In genomic region chr14:14346813-14347100, GRCm38 (mm10) we compare ENCODE assay signal across 9 mouse cellular contexts. TPM values are rescaled to one million over a fixed set of nuclear protein-coding genes. Genes with fewer than 3 reads are reported as not detected.
DNase-seq lines count a peak whose midpoint lies in the region; ATAC-seq and TF ChIP-seq lines count a peak whose summit lies in the region.
"Had no signal": no experiment of that assay in that cellular context is flagged by ENCODE, and none has a peak within 500 bp of the region (broad histone marks: within the 10 kb centered on the region; RNA-seq: fewer than 3 reads in every experiment).

No protein-coding gene starts in this region.

- H3K27ac ChIP-seq in heart, embryonic 10.5 days, result peak overlapping the region; percentile 91
- no peak overlapping the region for H3K27ac ChIP-seq in forebrain, embryonic 14.5 days (ENCODE audit: low read depth, low read length)
- no peak overlapping the region for H3K27ac ChIP-seq in liver, embryonic 13.5 days

- 0 out of 2 replicates have a peak, but pooled peaks cover 3% of the 10 kb centered on the region for H3K4me1 ChIP-seq in heart, embryonic 10.5 days
- H3K4me1 ChIP-seq in forebrain, embryonic 14.5 days (ENCODE audit: control insufficient read depth, insufficient read depth, low read length), result no peaks in the 10 kb centered on the region
- peaks cover 13% of the 10 kb centered on the region for H3K4me1 ChIP-seq in liver, embryonic 13.5 days (replicated peaks)

- peak overlapping the region; percentile 75 for H3K4me3 ChIP-seq in heart, embryonic 10.5 days
- peak overlapping the region; percentile 38 for H3K4me3 ChIP-seq in C2C12 (ENCODE audit: insufficient read depth, poor library complexity, severe bottlenecking)
- H3K4me3 ChIP-seq in forebrain, embryonic 14.5 days (ENCODE audit: low read depth, low read length), result peak overlapping the region; percentile 60
- H3K4me3 ChIP-seq in liver, embryonic 13.5 days (replicated peaks), result peak overlapping the region; percentile 61

- no peak for TF ChIP-seq CTCF in C2C12 (IDR thresholded peaks at IDR 0.05; ENCODE audit: control insufficient read depth, insufficient read depth, insufficient read length)

- peak overlapping the region; percentile 64 for H3ac ChIP-seq in C2C12 (ENCODE audit: control insufficient read depth, insufficient read length, low read depth)

- no peak for DNase-seq in heart, embryonic 10.5 days (ENCODE audit: low spot score)
- no peak for DNase-seq in heart, postnatal 14 days
- DNase-seq in forebrain, embryonic 14.5 days (ENCODE audit: low spot score), result no peak
- DNase-seq in liver, embryonic 13.5 days, result no peak
- no peak for DNase-seq in retina, postnatal 1 day
- DNase-seq in gastrocnemius, adult 18-20 months (ENCODE audit: low spot score), result no peak

- H3K9ac ChIP-seq in forebrain, embryonic 14.5 days (ENCODE audit: low read length), result 0 out of 2 replicates have a peak overlapping the region, but pooled peaks have one; percentile 69
- no peak overlapping the region for H3K9ac ChIP-seq in liver, embryonic 13.5 days

- peaks cover 50% of the 10 kb centered on the region for H3K9me3 ChIP-seq in heart, embryonic 10.5 days
- peaks cover 28% of the 10 kb centered on the region for H3K9me3 ChIP-seq in forebrain, embryonic 14.5 days (replicated peaks; ENCODE audit: control insufficient read depth, low read length)
- H3K9me3 ChIP-seq in liver, embryonic 13.5 days (replicated peaks), result peaks cover 51% of the 10 kb centered on the region

- no peaks in the 10 kb centered on the region for H3K79me2 ChIP-seq in C2C12 (ENCODE audit: control insufficient read depth, insufficient read depth)

- intact Hi-C loops in heart, postnatal 14 days (cut with DNase I), result loop anchor here (10.0 kb wide), 1 partner anchor 358 kb away; the partner anchor contains the start of gene Slc4a7

- 26% methylated on average over 16 of the region's 16 CpGs for WGBS in heart, embryonic 10.5 days
- WGBS in forebrain, embryonic 14.5 days, result 29% methylated on average over 16 of the region's 16 CpGs
- 26% methylated on average over 16 of the region's 16 CpGs for WGBS in liver, embryonic 13.5 days (ENCODE audit: insufficient replicate concordance)

- H3K27me3 ChIP-seq in heart, embryonic 10.5 days (ENCODE audit: insufficient read depth, poor library complexity, severe bottlenecking), result no peaks in the 10 kb centered on the region
- no peaks in the 10 kb centered on the region for H3K27me3 ChIP-seq in C2C12 (ENCODE audit: control insufficient read depth, insufficient read depth, insufficient read length)
- no peaks in the 10 kb centered on the region for H3K27me3 ChIP-seq in forebrain, embryonic 14.5 days (replicated peaks; ENCODE audit: control insufficient read depth, insufficient read depth, low read length)
- H3K27me3 ChIP-seq in liver, embryonic 13.5 days, result no peaks in the 10 kb centered on the region
- H3K27me3 ChIP-seq: CH12.LX had no signal

- no peak; the same call in 1 of the 2 replicates for ATAC-seq in forebrain, embryonic 14.5 days
- peak; percentile 18; the same call in 1 of the 2 replicates for ATAC-seq in liver, embryonic 13.5 days (ENCODE audit: low read depth)
- no peak for ATAC-seq in erythroid progenitor cell, adult 5-6 weeks (replicated peaks; ENCODE audit: low FRiP score, poor library complexity, severe bottlenecking)

- no peaks in the 10 kb centered on the region for H3K79me3 ChIP-seq in C2C12 (ENCODE audit: low read depth)

- peak overlapping the region; percentile 71 for H3K4me2 ChIP-seq in forebrain, embryonic 14.5 days (ENCODE audit: low read length)
- peak overlapping the region; percentile 76 for H3K4me2 ChIP-seq in liver, embryonic 13.5 days

- H3K36me3 ChIP-seq in heart, embryonic 10.5 days, result peaks cover 44% of the 10 kb centered on the region
- H3K36me3 ChIP-seq in C2C12 (ENCODE audit: control insufficient read depth, insufficient read depth), result no peaks in the 10 kb centered on the region
- no peaks in the 10 kb centered on the region for H3K36me3 ChIP-seq in forebrain, embryonic 14.5 days (ENCODE audit: control insufficient read depth, insufficient read depth, low read length)
- H3K36me3 ChIP-seq in liver, embryonic 13.5 days, result peaks cover 30% of the 10 kb centered on the region

TF ChIP-seq in C2C12, 6 proteins besides CTCF, POLR2A, EP300 and RAD21:
- no peak for TF ChIP-seq CEBPB (IDR thresholded peaks at IDR 0.05; ENCODE audit: low read depth)
- TF ChIP-seq MYOG (IDR thresholded peaks at IDR 0.05; ENCODE audit: control insufficient read depth, extremely low read depth, insufficient read length), result no peak
- no peak for TF ChIP-seq USF1 (IDR thresholded peaks at IDR 0.05; ENCODE audit: low read depth)
- no peak for TF ChIP-seq MYOD1 (IDR thresholded peaks at IDR 0.05; ENCODE audit: control insufficient read depth, insufficient read length, low read depth)
- no peak for TF ChIP-seq FOSL1 (IDR thresholded peaks at IDR 0.05; ENCODE audit: insufficient read depth, low read length, poor library complexity, severe bottlenecking)
- no peak for TF ChIP-seq MAX (IDR thresholded peaks at IDR 0.05)
TF ChIP-seq in C2C12: peak in this region for 0.

RNA-seq across cellular contexts. Expression of gene Il3ra, which starts 0.7 kb away (rescaled TPM):
- 5.0 and 5.3 TPM in 2 replicates for polyA plus RNA-seq in heart, embryonic 10.5 days (2016; fragmentation: Nextera tagmentation; extraction: Ambion mirVana)
- total RNA-seq in heart, postnatal 14 days (2021), result 1 to 10 TPM; 5.4 to 7.4 TPM
- polyA plus RNA-seq in C2C12 (2012; fragmentation: generic; extraction: Trizol), result 22.8 TPM
- 1.5 and 1.9 TPM in 2 replicates for polyA plus RNA-seq in forebrain, embryonic 14.5 days (2014; fragmentation: Nextera tagmentation; extraction: Ambion mirVana)
- polyA plus RNA-seq in liver, embryonic 13.5 days (2015; fragmentation: Nextera tagmentation; extraction: Ambion mirVana), result 2.3 and 2.4 TPM in 2 replicates
- 2.5 and 4.3 TPM in 2 replicates for total RNA-seq in erythroid progenitor cell, adult 5-6 weeks (2015; ENCODE audit: low replicate concordance)
- 4.8 and 5.8 TPM in 2 replicates for total RNA-seq in erythroid progenitor cell, adult 5-6 weeks (2017; ENCODE audit: low replicate concordance)
- 1 to 10 TPM; 1.3 to 2.4 TPM for total RNA-seq in gastrocnemius, adult 18-20 months (2021)

RNA-seq across cellular contexts. Expression of gene Olfr31, which starts 24.1 kb away (rescaled TPM):
- polyA plus RNA-seq in heart, embryonic 10.5 days (2016; fragmentation: Nextera tagmentation; extraction: Ambion mirVana), result not detected in 2 replicates
- not detected for total RNA-seq in heart, postnatal 14 days (2021)
- polyA plus RNA-seq in C2C12 (2012; fragmentation: generic; extraction: Trizol), result not detected
- polyA plus RNA-seq in forebrain, embryonic 14.5 days (2014; fragmentation: Nextera tagmentation; extraction: Ambion mirVana), result not detected in 2 replicates
- polyA plus RNA-seq in liver, embryonic 13.5 days (2015; fragmentation: Nextera tagmentation; extraction: Ambion mirVana), result not detected in 2 replicates
- not detected in 2 replicates for total RNA-seq in erythroid progenitor cell, adult 5-6 weeks (2015; ENCODE audit: low replicate concordance)
- not detected in 2 replicates for total RNA-seq in erythroid progenitor cell, adult 5-6 weeks (2017; ENCODE audit: low replicate concordance)
- total RNA-seq in gastrocnemius, adult 18-20 months (2021), result not detected
- total RNA-seq: CH12.LX had no signal

RNA-seq across cellular contexts. Expression of gene Olfr721-ps1, which starts 54.3 kb away (rescaled TPM):
- not detected in 2 replicates for polyA plus RNA-seq in heart, embryonic 10.5 days (2016; fragmentation: Nextera tagmentation; extraction: Ambion mirVana)
- total RNA-seq in heart, postnatal 14 days (2021), result not detected
- polyA plus RNA-seq in C2C12 (2012; fragmentation: generic; extraction: Trizol), result not detected
- polyA plus RNA-seq in forebrain, embryonic 14.5 days (2014; fragmentation: Nextera tagmentation; extraction: Ambion mirVana), result not detected in 2 replicates
- polyA plus RNA-seq in liver, embryonic 13.5 days (2015; fragmentation: Nextera tagmentation; extraction: Ambion mirVana), result not detected in 2 replicates
- not detected in 2 replicates for total RNA-seq in erythroid progenitor cell, adult 5-6 weeks (2015; ENCODE audit: low replicate concordance)
- not detected in 2 replicates for total RNA-seq in erythroid progenitor cell, adult 5-6 weeks (2017; ENCODE audit: low replicate concordance)
- not detected for total RNA-seq in gastrocnemius, adult 18-20 months (2021)
- total RNA-seq: CH12.LX had no signal
